Mouse (Mus musculus) common myeloid progenitor, adult 5-6 weeks (primary cell): ENCODE measurements around the gene Ggnbp2. TPM values are rescaled to one million over a fixed set of nuclear protein-coding genes. Genes with fewer than 3 reads are reported as not detected.
"Not testable (repeated sequence)": the region's sequence is repeated elsewhere in the genome, so short reads cannot be mapped to it uniquely, and the experiment has no call there.

ENCODE experiments used
- ATAC-seq: replicated peaks from 2 replicates; pipeline ENCODE4 v1.8.0; 2016; ENCODE audit warnings: low read depth, mild to moderate bottlenecking, moderate TSS enrichment, inconsistent platforms; ENCODE audit not compliant: poor library complexity, severe bottlenecking
- total RNA-seq: library from RNA; stranded (forward); fragments of 200-1000, 187-1606 nt; gene quantifications from 2 replicates; pipeline ENCODE4 v1.2.3, GENCODE M21; 2017

Gene Ggnbp2
- total RNA-seq, 1 experiment from 2014 or later = 177 TPM

- ATAC-seq = peak; percentile 42
These were observed 9.9 kb upstream of the Ggnbp2 start for GRCm38 (mm10) chr11:84880465-84880961.

- peak; percentile 71 for ATAC-seq
These were observed 9.3 kb upstream of the Ggnbp2 start, which contains the start of the genes Myo19 and Pigw for GRCm38 (mm10) chr11:84879772-84880464. Gene Myo19 (plus strand): TSS chr11:84880148. Gene Pigw (minus strand): TSS chr11:84880285.

GRCm38 (mm10) chr11:84879007-84879771, 8.6 kb upstream of the Ggnbp2 start:
- no peak for ATAC-seq

- not testable (repeated sequence) for ATAC-seq
These were observed 5.4 kb upstream of the Ggnbp2 start for GRCm38 (mm10) chr11:84876020-84876419.

GRCm38 (mm10) chr11:84873042-84873833, 2.6 kb upstream of the Ggnbp2 start:
- no peak for ATAC-seq

- no peak for ATAC-seq
These were observed 992 bp upstream of the Ggnbp2 start for GRCm38 (mm10) chr11:84871548-84872069.

GRCm38 (mm10) chr11:84871046-84871445, 429 bp upstream of the Ggnbp2 start:
- no peak for ATAC-seq

- peak; percentile 78 for ATAC-seq
These were observed 932 bp downstream of the Ggnbp2 start for GRCm38 (mm10) chr11:84869537-84870232.

- no peak for ATAC-seq
These were observed 1.8 kb downstream of the Ggnbp2 start for GRCm38 (mm10) chr11:84868786-84869259.

- ATAC-seq = no peak
These were observed 3.0 kb downstream of the Ggnbp2 start for GRCm38 (mm10) chr11:84867586-84867985.

- ATAC-seq = no peak
These were observed 5.3 kb downstream of the Ggnbp2 start for GRCm38 (mm10) chr11:84865268-84865667.

GRCm38 (mm10) chr11:84855285-84855684, 15.3 kb downstream of the Ggnbp2 start:
- ATAC-seq = no peak

- no peak for ATAC-seq
These were observed 23.0 kb downstream of the Ggnbp2 start for GRCm38 (mm10) chr11:84847475-84848090.

- ATAC-seq = no peak
These were observed 23.7 kb downstream of the Ggnbp2 start for GRCm38 (mm10) chr11:84846741-84847474.

- no peak for ATAC-seq
These were observed 31.3 kb downstream of the Ggnbp2 start for GRCm38 (mm10) chr11:84839330-84839729.

GRCm38 (mm10) chr11:84829495-84829894, 41.1 kb downstream of the Ggnbp2 start:
- not testable (repeated sequence) for ATAC-seq

- peak; percentile 91 for ATAC-seq
These were observed 41.9 kb downstream of the Ggnbp2 start, which contains the start of gene Dhrs11 for GRCm38 (mm10) chr11:84828516-84829399. Gene Dhrs11 (minus strand): TSS chr11:84828994.
